Mouse (Mus musculus): Measurements from ENCODE around the gene Entpd7.

GRCm38 (mm10) chr19:43711971-43712370 is 22.5 kb downstream of the Entpd7 start:
- TF ChIP-seq CTCF (IDR thresholded peaks at IDR 0.05; ENCODE audit: low read depth): no peak
- TF ChIP-seq EP300 (IDR thresholded peaks at IDR 0.05; ENCODE audit: low read depth): no peak

All from heart, postnatal 0 days (tissue).